Mouse (Mus musculus) ES-E14 (cell line): ENCODE data around the gene Ctdsp2. TPM values are rescaled to one million over a fixed set of nuclear protein-coding genes. Genes with fewer than 3 reads are reported as not detected.
A peak's percentile ranks its signal among the peaks of the same experiment; 100 is the strongest.

Source experiments
- DNase-seq: peaks from one replicate; pipeline ENCODE4 v3.0.0-alpha.2; 2013; ENCODE audit warnings: low read depth, low spot score
- H3K27ac ChIP-seq: 2 replicates; pipeline ENCODE4 v1.5.1; 2012; ENCODE audit warnings: low read depth, mild to moderate bottlenecking, low read length, moderate library complexity, mixed read lengths; ENCODE audit not compliant: poor library complexity, insufficient read depth, severe bottlenecking
- H3K36me3 ChIP-seq: 2 replicates; pipeline ENCODE4 v1.6.1; 2012; ENCODE audit warnings: mild to moderate bottlenecking, low read length, moderate library complexity, mixed read lengths; ENCODE audit not compliant: control insufficient read depth, poor library complexity, insufficient read depth, severe bottlenecking
- H3K4me1 ChIP-seq, 2 experiments: fragments of 150-350 bp in 1 of 2; sonication (generic) in 1 of 2; 2 replicates each; pipeline ENCODE4 v1.6.1; 2012; ENCODE audit warnings: low read length in 2 of 2, mild to moderate bottlenecking in 1 of 2, mixed read lengths in 1 of 2; ENCODE audit not compliant: control insufficient read depth in 2 of 2, insufficient read depth in 2 of 2, poor library complexity in 1 of 2
- H3K4me3 ChIP-seq, 2 experiments: fragments of 150-350 bp in 1 of 2; sonication (generic) in 1 of 2; 2 replicates each; pipeline ENCODE4 v1.5.1; 2012; ENCODE audit warnings: low read length in 2 of 2, low read depth in 1 of 2, mild to moderate bottlenecking in 1 of 2, mixed read lengths in 1 of 2; ENCODE audit not compliant: insufficient read depth in 1 of 2, poor library complexity in 1 of 2, severe bottlenecking in 1 of 2
- H3K9ac ChIP-seq: 2 replicates; pipeline ENCODE4 v1.6.1; 2012; ENCODE audit warnings: low read depth, mild to moderate bottlenecking, low read length, mixed read lengths; ENCODE audit not compliant: poor library complexity, insufficient read depth, severe bottlenecking
- H3K9me3 ChIP-seq: fragments of 150-350 bp; sonication (generic); 2 replicates; pipeline ENCODE4 v1.6.1; 2012; ENCODE audit warnings: low read depth, mild to moderate bottlenecking, low read length; ENCODE audit not compliant: control insufficient read depth, insufficient read depth
- CHD2 ChIP-seq: IDR thresholded peaks from 2 replicates; pipeline ENCODE4 v1.6.1; 2014; ENCODE audit warnings: mild to moderate bottlenecking, low read depth, low read length, inconsistent platforms
- HCFC1 ChIP-seq: IDR thresholded peaks from 2 replicates; pipeline ENCODE4 v1.6.1; 2012; ENCODE audit warnings: low read length, inconsistent platforms, borderline replicate concordance; ENCODE audit not compliant: insufficient read depth
- MAFK ChIP-seq: IDR thresholded peaks from 2 replicates; pipeline ENCODE4 v1.6.1; 2014; ENCODE audit warnings: mild to moderate bottlenecking, low read depth, low read length, inconsistent platforms; ENCODE audit not compliant: insufficient read depth
- ZC3H11A ChIP-seq: IDR thresholded peaks from 2 replicates; pipeline ENCODE4 v1.6.1; 2012; ENCODE audit warnings: low read depth, mild to moderate bottlenecking, inconsistent platforms, low read length, borderline replicate concordance
- ZNF384 ChIP-seq: IDR thresholded peaks from 2 replicates; pipeline ENCODE4 v1.6.1; 2012; ENCODE audit warnings: low read depth, low read length, inconsistent platforms
- in situ Hi-C, 2 experiments: fragments of 600-800 bp; cut with MboI; formaldehyde crosslinking; loops; one replicate each; pipeline ENCODE4 v1.15.1; 2025; ENCODE audit warnings: low sequenced_read_pairs in 2 of 2, inconsistent platforms in 1 of 2; ENCODE audit not compliant: unreplicated experiment in 2 of 2
- total RNA-seq: library from RNA; depleted of rRNA; stranded (reverse); fragments of 300-350 nt; gene quantifications from 2 replicates; pipeline ENCODE4 v1.2.3, GENCODE M21; 2012

Ctdsp2 gene
- total RNA-seq, 1 experiment: 28.5 TPM

DNA sequence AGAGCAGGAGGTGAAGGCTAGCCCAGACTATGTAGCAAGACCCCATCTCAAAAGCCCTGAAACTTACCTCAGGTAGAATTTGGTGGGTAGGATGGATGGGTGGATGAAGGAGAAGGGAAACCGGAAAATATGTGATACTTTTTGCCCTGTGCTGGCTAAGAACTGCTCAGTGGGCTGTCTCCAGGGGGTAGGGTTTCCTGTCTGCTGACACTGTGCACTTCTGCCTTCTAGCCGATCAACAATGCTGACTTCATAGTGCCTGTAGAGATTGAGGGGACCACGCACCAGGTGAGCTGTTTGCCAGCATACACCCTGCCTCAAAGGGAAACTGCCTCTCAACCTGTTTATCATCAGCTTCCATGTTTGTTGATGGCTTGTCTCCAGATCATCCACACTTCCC, 15.1 kb downstream of the Ctdsp2 start:
- TF ChIP-seq ZNF384 (no peak), CHD2 (no peak), MAFK (no peak), HCFC1 (no peak), ZC3H11A (no peak)
- Histone ChIP-seq H3K4me1 (peaks cover 0 to 11% of the 10 kb centered on the region in 2 experiments; a peak in 2 of 4 replicates), H3K9ac (no peak overlapping the region), H3K4me3 (no peak overlapping the region), H3K9me3 (no peaks in the 10 kb centered on the region), H3K27ac (no peak overlapping the region), H3K36me3 (peaks cover 53% of the 10 kb centered on the region)
- in situ Hi-C loops: loop anchor here (5.0 to 10.0 kb wide), 2 partner anchors 76 to 79 kb away; no protein-coding TSS in a partner anchor
- DNase-seq: no peak

GRCm38 (mm10) chr10:126997340-126998113, 19.0 kb downstream of the Ctdsp2 start:
- no peak overlapping the region for H3K27ac ChIP-seq
- peaks cover 40% of the 10 kb centered on the region for H3K36me3 ChIP-seq
- peaks cover 0 to 2% of the 10 kb centered on the region in 2 experiments; a peak in 1 of 4 replicates for H3K4me1 ChIP-seq
- H3K9me3 ChIP-seq: no peaks in the 10 kb centered on the region
- no peak overlapping the region for H3K9ac ChIP-seq
- TF ChIP-seq ZNF384: no peak
- no peak for TF ChIP-seq CHD2
- TF ChIP-seq ZC3H11A: no peak
- no peak for TF ChIP-seq MAFK
- no peak for TF ChIP-seq HCFC1
- in situ Hi-C loops: loop anchor here in 1 of 2 experiments (10.0 kb wide), 1 partner anchor 83 kb away; no protein-coding TSS in a partner anchor
- H3K4me3 ChIP-seq: no peak overlapping the region
- DNase-seq: no peak

GRCm38 (mm10) chr10:127000529-127000928, 22.0 kb downstream of the Ctdsp2 start, which contains the start of gene Avil:
Gene Avil (plus strand): TSS chr10:127000709.
- no peak for TF ChIP-seq ZC3H11A
- no peak for TF ChIP-seq HCFC1
- TF ChIP-seq CHD2: no peak
- no peak for TF ChIP-seq ZNF384
- no peak for TF ChIP-seq MAFK
- in situ Hi-C loops: no loop called here
- no peak for DNase-seq
- no peak within 1 kb of the TSS for H3K4me3 ChIP-seq
- peaks cover 17% of the 10 kb centered on the region for H3K36me3 ChIP-seq
- H3K9me3 ChIP-seq: no peaks in the 10 kb centered on the region
- H3K9ac ChIP-seq: no peak within 1 kb of the TSS
- H3K27ac ChIP-seq: no peak within 1 kb of the TSS
- H3K4me1 ChIP-seq: no peaks in the 10 kb centered on the region

GRCm38 (mm10) chr10:127001297-127001696, 22.8 kb downstream of the Ctdsp2 start:
- in situ Hi-C loops: no loop called here
- Histone ChIP-seq H3K9me3 (no peaks in the 10 kb centered on the region), H3K27ac (no peak overlapping the region), H3K4me1 (no peaks in the 10 kb centered on the region), H3K4me3 (no peak overlapping the region), H3K36me3 (peaks cover 15% of the 10 kb centered on the region), H3K9ac (no peak overlapping the region)
- TF ChIP-seq ZNF384: 0 out of 2 replicates have a peak, but pooled peaks have one; percentile 17
- no peak for TF ChIP-seq CHD2
- DNase-seq: no peak
